Mouse (Mus musculus) urinary bladder, adult 18-20 months (tissue): ENCODE measurements around the gene Gm7168.
"Not testable (repeated sequence)": the region's sequence is repeated elsewhere in the genome, so short reads cannot be mapped to it uniquely, and the experiment has no call there.

Source experiments
- DNase-seq, 2 experiments: peaks; one replicate each; pipeline ENCODE4 v3.0.0; 2022; ENCODE audit warnings: low spot score in 2 of 2, mixed read lengths in 2 of 2

Gene Gm7168

GRCm38 (mm10) chr17:13987690-13988089, 39.5 kb downstream of the Gm7168 start:
- no peak for DNase-seq

- not testable (repeated sequence) for DNase-seq
These were observed 45.3 kb downstream of the Gm7168 start for GRCm38 (mm10) chr17:13993425-13993824.
